Mouse (Mus musculus): ENCODE results near the gene 4930519P11Rik. TPM values are rescaled to one million over a fixed set of nuclear protein-coding genes. Genes with fewer than 3 reads are reported as not detected.

Gene 4930519P11Rik
- total RNA-seq, 4 experiments from 2014 or later: not detected

GRCm38 (mm10) chr2:154632203-154632780 lies 19.1 kb upstream of the 4930519P11Rik start:
- no peak for DNase-seq (ENCODE audit: low spot score in 2 of 2)

DNA sequence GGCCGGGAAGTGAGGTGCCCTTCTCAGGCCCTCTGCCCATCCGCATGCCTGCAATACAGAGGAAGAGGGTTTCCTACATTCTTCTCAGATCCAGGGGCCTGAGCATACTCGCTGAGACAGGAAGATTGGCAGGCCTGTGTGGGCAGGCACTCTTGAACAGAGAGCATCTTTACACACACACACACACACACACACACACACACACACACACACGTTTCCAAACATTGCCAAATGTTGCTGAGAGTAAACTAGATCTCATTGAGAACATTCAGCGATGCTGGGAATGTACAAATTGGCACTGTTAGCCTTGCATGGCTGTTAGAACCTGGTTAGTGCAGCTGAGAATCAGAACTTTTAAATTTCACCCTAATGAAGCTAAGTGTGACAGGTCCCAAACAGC lies 17.3 kb upstream of the 4930519P11Rik start:
- DNase-seq (ENCODE audit: low spot score in 2 of 2): peak in 1 of 2 experiments; percentile 42

DNA sequence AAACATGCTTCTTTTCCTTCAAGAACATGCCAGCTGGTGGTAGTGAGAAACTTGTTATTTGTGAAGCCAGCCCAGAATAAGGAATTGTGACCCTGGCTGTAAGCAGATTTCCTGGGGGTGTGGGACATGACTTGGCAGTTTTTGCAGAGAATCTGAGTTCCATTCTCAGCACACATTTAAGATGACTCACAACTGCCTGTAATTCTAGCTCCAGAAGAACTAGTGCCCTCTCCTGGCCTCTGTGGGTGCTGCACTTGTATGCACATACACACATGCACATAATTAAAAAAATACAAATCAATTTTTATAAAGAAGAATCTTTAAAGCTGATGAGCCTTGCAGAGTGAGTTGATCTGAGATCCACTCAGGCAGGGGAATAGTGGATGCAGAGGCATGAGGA lies 10.9 kb upstream of the 4930519P11Rik start:
- no peak for DNase-seq (ENCODE audit: low spot score in 2 of 2)

- DNase-seq (ENCODE audit: low spot score in 2 of 2): no peak
These were observed 8.4 kb upstream of the 4930519P11Rik start for GRCm38 (mm10) chr2:154621684-154622083.

- DNase-seq (ENCODE audit: low spot score in 2 of 2): no peak
These were observed 3.8 kb upstream of the 4930519P11Rik start for GRCm38 (mm10) chr2:154617061-154617460.

- no peak for DNase-seq (ENCODE audit: low spot score in 2 of 2)
These were observed 2.4 kb upstream of the 4930519P11Rik start for GRCm38 (mm10) chr2:154615674-154616073.

- DNase-seq (ENCODE audit: low spot score in 2 of 2): no peak
These were observed 1.8 kb upstream of the 4930519P11Rik start for GRCm38 (mm10) chr2:154614841-154615576.

DNA sequence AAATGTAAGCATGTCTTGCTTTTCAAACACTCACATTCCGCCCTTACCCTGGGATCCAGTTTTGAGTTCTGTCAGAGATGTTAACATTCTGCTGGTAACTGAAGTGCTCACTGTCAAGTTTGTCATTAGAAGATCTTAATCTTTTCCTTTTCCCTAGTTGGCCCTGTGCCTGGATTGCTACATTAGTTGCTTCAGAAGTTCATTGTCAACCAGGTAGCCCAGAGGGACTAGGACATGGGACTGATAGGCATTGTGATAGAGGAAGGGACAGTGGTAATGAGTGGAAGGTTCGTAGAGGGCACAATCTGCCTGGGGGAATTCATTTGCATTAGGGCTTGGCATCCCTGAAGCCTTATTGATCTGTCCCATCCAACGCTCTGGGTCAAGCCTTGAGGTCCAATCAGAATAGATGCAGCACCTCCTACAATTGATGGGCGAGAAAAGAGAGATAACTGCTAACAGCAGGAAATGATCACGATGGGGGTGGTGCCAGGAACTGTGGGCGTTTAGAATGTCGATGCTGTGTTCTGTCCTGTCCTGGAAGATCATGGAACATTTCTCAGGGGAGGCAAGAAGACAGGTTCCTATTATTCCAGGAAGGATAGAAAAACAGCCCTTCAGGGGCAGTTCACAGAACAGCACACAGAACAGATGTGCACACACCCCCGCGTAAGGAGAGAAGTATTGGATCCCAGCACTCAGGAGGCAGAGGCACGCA lies 4.0 kb downstream of the 4930519P11Rik start:
- DNase-seq (ENCODE audit: low spot score in 2 of 2): no peak

GRCm38 (mm10) chr2:154606965-154607364 lies 6.3 kb downstream of the 4930519P11Rik start:
- DNase-seq (ENCODE audit: low spot score in 2 of 2): no peak

GRCm38 (mm10) chr2:154604156-154604555 lies 9.1 kb downstream of the 4930519P11Rik start:
- no peak for DNase-seq (ENCODE audit: low spot score in 2 of 2)

- DNase-seq (ENCODE audit: low spot score in 2 of 2): peak; percentile 99 to 100
These were observed 9.5 kb downstream of the 4930519P11Rik start, which contains the start of gene Pxmp4 for GRCm38 (mm10) chr2:154603638-154604153. Pxmp4 (minus strand) TSS chr2:154603708.

DNA sequence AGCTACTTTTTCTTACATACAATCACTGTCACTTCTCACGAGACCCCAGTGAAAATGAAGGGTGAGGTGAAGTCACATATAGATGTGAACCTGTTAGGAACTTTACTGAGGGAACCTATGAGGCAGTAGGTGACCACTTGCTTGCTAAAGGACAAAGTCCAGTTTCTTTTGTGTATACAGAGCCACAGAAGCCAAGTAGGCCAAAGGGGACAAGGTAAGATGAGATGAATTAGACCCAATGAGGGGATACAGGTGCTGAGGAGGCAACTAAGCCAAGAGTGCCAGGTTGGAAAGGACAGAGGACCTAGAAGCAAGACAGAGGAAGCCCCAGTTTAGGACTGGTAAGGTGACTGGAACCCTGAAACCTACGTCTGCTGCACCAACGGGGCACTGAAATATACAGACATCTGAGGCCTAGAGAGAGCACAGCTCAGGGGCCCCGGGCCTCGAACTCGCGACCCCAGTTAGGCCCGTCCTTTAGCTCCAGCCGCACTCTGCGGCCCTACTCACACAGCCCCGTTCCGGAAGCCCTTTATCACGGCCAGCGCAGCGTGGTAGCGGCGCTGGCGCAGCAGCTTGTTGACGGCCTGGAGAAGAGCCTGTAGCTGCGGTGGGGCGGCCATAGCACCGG lies 10.1 kb downstream of the 4930519P11Rik start:
- no peak for DNase-seq (ENCODE audit: low spot score in 2 of 2)

- no peak for DNase-seq (ENCODE audit: low spot score in 2 of 2)
These were observed 11.9 kb downstream of the 4930519P11Rik start for GRCm38 (mm10) chr2:154601324-154601723.

GRCm38 (mm10) chr2:154600586-154600985 lies 12.7 kb downstream of the 4930519P11Rik start:
- DNase-seq (ENCODE audit: low spot score in 2 of 2): no peak

DNA sequence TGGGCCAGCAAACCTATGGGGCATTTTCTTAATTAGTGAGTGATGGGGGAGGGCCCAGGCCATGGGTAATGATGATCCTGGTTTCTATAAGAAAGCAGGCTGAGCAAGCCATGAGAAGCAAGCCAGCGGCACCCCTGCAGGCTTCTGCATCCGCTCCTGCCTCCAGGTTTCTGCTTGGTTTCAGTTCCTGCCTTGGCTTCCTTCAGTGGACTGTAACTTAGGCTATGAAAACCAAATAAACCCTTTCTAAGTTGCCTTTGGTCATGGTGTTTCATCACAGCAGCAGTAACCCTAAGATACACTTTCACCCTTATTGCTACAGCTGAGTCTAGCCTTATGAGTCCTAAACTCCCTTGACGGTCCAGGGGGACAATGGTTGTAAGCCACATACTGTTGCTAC lies 15.8 kb downstream of the 4930519P11Rik start:
- DNase-seq (ENCODE audit: low spot score in 2 of 2): no peak

DNA sequence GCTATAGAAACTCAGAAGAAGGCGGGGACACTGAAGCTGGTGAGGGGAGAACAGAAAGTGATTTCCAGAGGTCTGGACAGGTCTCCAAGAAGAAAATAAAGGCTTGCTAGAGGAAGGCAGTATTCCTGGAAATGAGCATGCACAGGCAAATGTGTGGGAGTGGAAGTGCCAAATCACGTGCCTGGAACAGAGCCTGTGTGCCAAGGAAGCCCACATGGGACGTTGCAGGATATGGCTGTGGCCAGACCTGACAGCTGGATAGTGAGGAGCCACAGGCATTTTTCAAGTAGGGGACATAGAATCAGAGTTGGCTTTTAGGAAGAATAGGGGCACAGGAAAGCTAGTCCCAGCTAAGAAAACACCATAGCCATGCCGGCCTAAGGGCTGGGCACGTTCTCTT lies 17.5 kb downstream of the 4930519P11Rik start:
- DNase-seq (ENCODE audit: low spot score in 2 of 2): no peak

DNA sequence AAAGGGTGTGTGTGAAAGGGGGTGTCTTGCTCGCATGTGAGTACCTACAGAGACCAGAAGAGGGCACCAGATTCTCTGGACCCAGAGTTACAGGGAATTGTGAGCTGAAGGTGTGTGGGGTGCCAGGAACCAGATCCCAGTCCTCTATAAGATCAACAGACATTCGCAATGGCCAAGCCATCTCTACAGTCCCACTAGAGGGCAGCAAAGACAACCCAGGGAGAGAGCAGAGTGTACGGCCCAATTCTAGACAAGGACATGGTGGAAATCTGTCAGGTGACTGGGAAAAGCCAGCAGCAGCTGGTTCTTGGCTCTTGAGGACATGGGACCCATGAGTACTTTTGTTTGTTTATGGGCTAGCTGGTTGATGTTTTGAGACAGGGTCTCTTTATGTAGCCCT lies 20.2 kb downstream of the 4930519P11Rik start:
- DNase-seq (ENCODE audit: low spot score in 2 of 2): no peak

DNA sequence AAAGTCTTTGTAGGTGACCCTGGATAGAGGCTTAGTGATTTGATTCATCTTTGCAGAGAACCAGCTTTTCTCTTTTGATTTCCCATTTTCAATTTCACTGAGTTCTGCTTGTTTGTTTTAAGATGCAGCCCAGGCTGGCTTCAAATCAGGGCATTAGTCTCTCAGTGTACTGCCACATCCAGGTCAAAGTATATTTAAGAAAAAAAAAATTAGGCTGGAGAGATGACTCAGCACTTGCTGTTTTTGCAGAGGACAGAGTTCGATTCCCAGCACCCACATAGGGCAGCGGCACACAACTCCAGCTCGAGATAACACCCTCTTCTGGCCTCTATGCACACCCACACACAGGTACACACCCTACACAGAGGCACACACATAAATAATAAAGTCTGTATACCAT lies 22.0 kb downstream of the 4930519P11Rik start:
- no peak for DNase-seq (ENCODE audit: low spot score in 2 of 2)

DNA sequence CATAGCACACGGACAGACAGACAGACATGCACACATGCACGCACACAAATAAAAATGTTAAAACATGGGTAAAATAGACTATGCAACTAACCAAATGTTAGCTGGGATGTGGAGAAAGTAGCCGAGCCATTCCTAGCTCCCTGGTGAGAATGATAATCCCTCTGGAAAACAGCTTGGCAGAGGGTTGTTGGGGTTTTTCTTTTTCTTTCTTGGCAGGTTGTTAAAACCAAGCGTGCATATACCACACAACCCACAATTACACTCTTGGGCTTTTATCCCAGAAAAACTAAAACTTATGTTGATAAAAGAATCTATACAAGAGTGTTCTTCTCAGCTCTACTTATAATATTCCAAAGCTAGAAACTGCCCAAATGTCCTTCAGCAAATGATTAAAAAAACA lies 24.2 kb downstream of the 4930519P11Rik start:
- no peak for DNase-seq (ENCODE audit: low spot score in 2 of 2)

GRCm38 (mm10) chr2:154586405-154586804 lies 26.8 kb downstream of the 4930519P11Rik start:
- DNase-seq (ENCODE audit: low spot score in 2 of 2): no peak

DNA sequence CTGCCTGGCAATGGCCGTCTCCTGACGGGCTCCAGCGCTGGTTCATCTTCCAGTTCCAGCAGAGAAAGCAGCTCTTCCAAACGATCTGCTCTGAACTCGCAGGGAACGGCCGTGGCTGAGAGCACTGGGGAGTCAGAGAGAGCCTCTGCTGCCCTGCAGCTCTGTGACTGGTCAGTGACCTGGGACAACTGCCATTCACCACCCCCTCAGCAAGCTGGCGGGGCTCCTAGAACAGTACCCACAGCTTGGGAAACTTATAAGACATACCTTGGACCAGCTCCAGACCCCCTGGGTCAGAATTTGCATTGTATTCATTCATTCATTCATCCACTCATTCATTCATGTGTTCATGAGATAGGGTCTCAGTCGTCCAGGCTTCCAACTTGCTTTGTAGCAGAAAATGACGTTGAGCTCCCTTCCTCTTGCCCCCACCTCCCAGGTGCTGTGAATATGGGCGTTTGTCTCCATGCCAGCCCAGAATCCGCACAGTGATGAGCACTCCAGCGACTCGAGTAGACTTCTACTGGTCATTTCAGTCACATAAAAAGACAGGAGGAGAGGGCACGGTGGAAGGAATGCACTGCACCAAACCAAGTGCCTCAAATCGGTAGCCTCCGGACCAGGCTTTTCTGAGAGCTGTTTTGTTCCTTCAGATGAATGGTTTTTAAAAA lies 28.2 kb downstream of the 4930519P11Rik start:
- no peak for DNase-seq (ENCODE audit: low spot score in 2 of 2)

Measured in layer of hippocampus, adult 8-10 months (tissue).